Mouse (Mus musculus) liver, embryonic 14.5 days (tissue): Measurements from ENCODE around the gene Odf3b.

ENCODE experiments used
- CTCF ChIP-seq: IDR thresholded peaks from 2 replicates; pipeline ENCODE4 v1.5.1; 2016; ENCODE audit warnings: antibody characterized with exemption, low read depth, control low read depth
- EP300 ChIP-seq: IDR thresholded peaks from 2 replicates; pipeline ENCODE4 v1.6.1; 2016; ENCODE audit warnings: antibody characterized with exemption, low read depth

DNA sequence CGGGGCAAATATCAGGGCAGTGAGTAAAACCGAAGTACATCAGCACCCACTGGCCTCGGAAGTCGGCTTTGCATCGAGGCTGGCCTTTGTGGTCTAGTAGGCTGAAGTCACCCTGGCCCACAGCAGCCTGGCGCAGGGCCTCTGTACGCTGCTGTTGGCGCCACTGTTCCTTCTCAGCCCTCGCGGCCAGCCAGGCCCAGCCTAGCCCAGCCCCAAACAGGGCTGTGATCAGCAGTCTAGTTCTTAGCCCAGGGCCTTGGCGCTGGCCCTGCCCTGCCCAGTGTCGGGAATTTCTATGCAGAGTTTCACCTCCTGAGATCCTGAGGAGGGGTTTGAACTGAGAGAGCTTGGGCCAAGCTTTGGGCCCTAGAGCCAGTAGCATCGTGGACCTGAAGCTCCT lies 7.0 kb downstream of the Odf3b start:
- TF ChIP-seq CTCF, result no peak
- no peak for TF ChIP-seq EP300
